In genomic region chr19:6015511-6016315, GRCm38 (mm10) we compare ENCODE assay signal across 8 mouse cellular contexts. TPM values are rescaled to one million over a fixed set of nuclear protein-coding genes. Genes with fewer than 3 reads are reported as not detected.
DNase-seq lines count a peak whose midpoint lies in the region; ATAC-seq and TF ChIP-seq lines count a peak whose summit lies in the region.

Gene Capn1 (minus strand): TSS chr19:6015897.

- TF ChIP-seq CTCF in E14TG2a.4 (conservative IDR thresholded peaks at IDR 0.05; ENCODE audit: low read length), result peak; percentile 7; the same call in 1 of the 2 replicates
- TF ChIP-seq CTCF in layer of hippocampus, adult 2 months (conservative IDR thresholded peaks at IDR 0.05), result peak; percentile 56
- TF ChIP-seq CTCF in lung, embryonic 14.5 days (IDR thresholded peaks at IDR 0.05; ENCODE audit: low read depth), result peak; percentile 34
- TF ChIP-seq CTCF in thymus, adult 2 months (IDR thresholded peaks at IDR 0.05; ENCODE audit: borderline replicate concordance, control insufficient read depth, extremely low read depth, insufficient read depth, low read length, poor library complexity), result 0 out of 2 replicates have a peak, but pooled peaks have one; percentile 41

- intact Hi-C loops in heart, postnatal 25 days (cut with DNase I), result loop anchor here (1.0 to 5.0 kb wide), 2 partner anchors 50 to 93 kb away; partner anchors contain the start of gene Cdc42ep2

- H3K4me1 ChIP-seq in E14TG2a.4 (replicated peaks; ENCODE audit: low read depth, low read length), result peaks cover 78% of the 10 kb centered on the region
- peaks cover 12% of the 10 kb centered on the region for H3K4me1 ChIP-seq in forebrain, embryonic 16.5 days (replicated peaks; ENCODE audit: control insufficient read depth, insufficient read depth, low read length)
- no peaks in the 10 kb centered on the region for H3K4me1 ChIP-seq in lung, embryonic 14.5 days (ENCODE audit: insufficient read depth)
- peaks cover 35% of the 10 kb centered on the region for H3K4me1 ChIP-seq in thymus, adult 2 months (replicated peaks; ENCODE audit: control insufficient read depth, insufficient read depth, low read length)

- H3K9ac ChIP-seq in forebrain, embryonic 16.5 days (replicated peaks; ENCODE audit: low read depth, low read length), result peak within 1 kb of the TSS; percentile 57
- H3K9ac ChIP-seq in lung, embryonic 14.5 days, result peak within 1 kb of the TSS; percentile 62

- no peaks in the 10 kb centered on the region for H3K9me3 ChIP-seq in E14TG2a.4 (ENCODE audit: low read length)
- no peaks in the 10 kb centered on the region for H3K9me3 ChIP-seq in forebrain, embryonic 16.5 days (ENCODE audit: control insufficient read depth, low read length)
- no peaks in the 10 kb centered on the region for H3K9me3 ChIP-seq in lung, embryonic 14.5 days (ENCODE audit: low read depth, low read length)

- H3K27ac ChIP-seq in forebrain, embryonic 16.5 days (ENCODE audit: low read length), result no peak within 1 kb of the TSS
- H3K27ac ChIP-seq in layer of hippocampus, adult 2 months, result peak within 1 kb of the TSS; percentile 93
- H3K27ac ChIP-seq in lung, embryonic 14.5 days (ENCODE audit: low read depth), result peak within 1 kb of the TSS; percentile 58; the same call in 1 of the 2 replicates
- peak within 1 kb of the TSS; percentile 22; the same call in 1 of the 2 replicates for H3K27ac ChIP-seq in thymus, adult 2 months (ENCODE audit: control insufficient read depth, insufficient read depth, low read length)

- H3K4me3 ChIP-seq in E14TG2a.4 (replicated peaks; ENCODE audit: low read length), result peak within 1 kb of the TSS; percentile 80
- peak within 1 kb of the TSS; percentile 48 for H3K4me3 ChIP-seq in forebrain, embryonic 16.5 days (replicated peaks; ENCODE audit: low read length)
- peak within 1 kb of the TSS; percentile 70 for H3K4me3 ChIP-seq in layer of hippocampus, adult 2 months
- peak within 1 kb of the TSS; percentile 55 for H3K4me3 ChIP-seq in lung, embryonic 14.5 days (ENCODE audit: low read depth, low read length)
- peak within 1 kb of the TSS; percentile 71 for H3K4me3 ChIP-seq in thymus, adult 2 months (ENCODE audit: control insufficient read depth, insufficient read depth, low read length)

- H3K27me3 ChIP-seq in E14TG2a.4 (ENCODE audit: insufficient read depth, low read length), result peaks cover 27% of the 10 kb centered on the region
- peaks cover 10% of the 10 kb centered on the region for H3K27me3 ChIP-seq in forebrain, embryonic 16.5 days (replicated peaks; ENCODE audit: control insufficient read depth, insufficient read depth, low read length)
- no peaks in the 10 kb centered on the region for H3K27me3 ChIP-seq in lung, embryonic 14.5 days (ENCODE audit: insufficient read depth, low read length)
- no peaks in the 10 kb centered on the region for H3K27me3 ChIP-seq in thymus, adult 2 months (ENCODE audit: control insufficient read depth, insufficient read depth, low read length)

- peak within 1 kb of the TSS; percentile 77 for H3K4me2 ChIP-seq in forebrain, embryonic 16.5 days (ENCODE audit: low read length)
- peak within 1 kb of the TSS; percentile 88 for H3K4me2 ChIP-seq in lung, embryonic 14.5 days

- ATAC-seq in forebrain, embryonic 16.5 days, result peak; percentile 81
- peak; percentile 80 for ATAC-seq in lung, embryonic 14.5 days (ENCODE audit: insufficient read depth)
- ATAC-seq in neutrophil, adult 5-6 weeks (ENCODE audit: extremely low read depth, insufficient number of reproducible peaks, low FRiP score, poor library complexity, severe bottlenecking), result peak; percentile 34

- 2% methylated on average over 40 of the region's 40 CpGs for WGBS in forebrain, embryonic 16.5 days
- 3% methylated on average over 40 of the region's 40 CpGs for WGBS in lung, embryonic 14.5 days
- 8% methylated on average over 40 of the region's 40 CpGs for WGBS in thymus, adult 2 months

- TF ChIP-seq POLR2A in thymus, adult 2 months (IDR thresholded peaks at IDR 0.05; ENCODE audit: control insufficient read depth, extremely low read depth, insufficient read depth, low read length, poor library complexity), result no peak

- H3K36me3 ChIP-seq in E14TG2a.4 (ENCODE audit: insufficient read depth, low read length), result peaks cover 9% of the 10 kb centered on the region; the same call in 1 of the 2 replicates
- H3K36me3 ChIP-seq in forebrain, embryonic 16.5 days (ENCODE audit: control insufficient read depth, insufficient read depth), result no peaks in the 10 kb centered on the region
- no peaks in the 10 kb centered on the region for H3K36me3 ChIP-seq in lung, embryonic 14.5 days (ENCODE audit: insufficient read depth)
- H3K36me3 ChIP-seq in thymus, adult 2 months (ENCODE audit: control insufficient read depth, insufficient read depth, low read length), result 0 out of 2 replicates have a peak, but pooled peaks cover under 1% of the 10 kb centered on the region

- DNase-seq in cerebellum, adult 11-12 months, result peak; percentile 66
- DNase-seq in heart, postnatal 25 days (ENCODE audit: low spot score), result peak; percentile 57
- peak; percentile 35 to 66 for DNase-seq in layer of hippocampus, adult 2 months (ENCODE audit: low spot score in 2 of 2)
- DNase-seq in lung, embryonic 14.5 days, result peak; percentile 81
- peak; percentile 86 for DNase-seq in thymus, adult 2 months

RNA-seq across cellular contexts. Expression of gene Capn1, which starts in this region (rescaled TPM):
- 1.3 and 2.2 TPM in 2 replicates for polyA plus RNA-seq in forebrain, embryonic 16.5 days (2015; fragmentation: Nextera tagmentation; extraction: Ambion mirVana)
- total RNA-seq in heart, postnatal 25 days (2021), result 10 to 100 TPM; 27.5 to 32.8 TPM
- total RNA-seq in layer of hippocampus, adult 2 months (2021), result 10 to 100 TPM; 28.2 to 29.9 TPM
- polyA plus RNA-seq in lung, embryonic 14.5 days (2014; fragmentation: Nextera tagmentation; extraction: Ambion mirVana), result 9.6 and 11.3 TPM in 2 replicates
- 142 and 147 TPM in 2 replicates for total RNA-seq in neutrophil, adult 5-6 weeks (2017)
- 98.2 and 101 TPM in 2 replicates for polyA plus RNA-seq in thymus, adult 2 months (2012; rRNA removed)
